Mouse (Mus musculus) liver, embryonic 14.5 days (tissue): ENCODE data around the gene Mdc1. TPM values are rescaled to one million over a fixed set of nuclear protein-coding genes. Genes with fewer than 3 reads are reported as not detected.

Source experiments
- ATAC-seq: fragments of 200-750 bp; cut with Nextera tagmentation; 2 replicates; pipeline ENCODE4 v1.8.0; 2017; ENCODE audit warnings: moderate number of reproducible peaks, mild to moderate bottlenecking, moderate library complexity; ENCODE audit not compliant: insufficient read depth
- DNase-seq, 3 experiments: peaks; one replicate each; pipeline ENCODE4 v3.0.0-alpha.2; 2012 to 2013; ENCODE audit warnings: low read depth in 3 of 3, low spot score in 3 of 3
- H3K27ac ChIP-seq: fragments of 300-500 bp; sonication (generic); 2 replicates; pipeline ENCODE4 v1.5.1; 2014; ENCODE audit warnings: moderate library complexity, mild to moderate bottlenecking, control low read depth, inconsistent platforms
- H3K27me3 ChIP-seq: fragments of 300-500 bp; sonication (generic); 2 replicates; pipeline ENCODE4 v1.6.1; 2014; ENCODE audit warnings: mild to moderate bottlenecking, low read length, moderate library complexity; ENCODE audit not compliant: control insufficient read depth, insufficient read depth
- H3K36me3 ChIP-seq: fragments of 300-500 bp; sonication (generic); replicated peaks from 2 replicates; pipeline ENCODE4 v1.6.1; 2014; ENCODE audit warnings: low read depth; ENCODE audit not compliant: control insufficient read depth, insufficient read depth
- H3K4me1 ChIP-seq, 2 experiments: fragments of 200-500 bp in 1 of 2; fragments of 300-500 bp in 1 of 2; sonication (generic) in 1 of 2; replicated peaks; 2 replicates each; pipeline ENCODE4 v1.6.1; 2012 to 2014; ENCODE audit warnings: antibody characterized with exemption in 1 of 2, inconsistent platforms in 1 of 2, low read length in 1 of 2; ENCODE audit not compliant: control insufficient read depth in 2 of 2, insufficient read depth in 2 of 2
- H3K4me2 ChIP-seq: fragments of 300-500 bp; sonication (generic); 2 replicates; pipeline ENCODE4 v1.6.1; 2014; ENCODE audit warnings: low read depth, mild to moderate bottlenecking, control low read depth, moderate library complexity
- H3K4me3 ChIP-seq, 2 experiments: fragments of 200-500 bp in 1 of 2; fragments of 300-500 bp in 1 of 2; sonication (generic) in 1 of 2; 2 replicates each; pipeline ENCODE4 v1.5.1; 2012 to 2014; ENCODE audit warnings: low read depth in 2 of 2, low read length in 2 of 2, mild to moderate bottlenecking in 2 of 2, control low read depth in 1 of 2, inconsistent platforms in 1 of 2, moderate library complexity in 1 of 2; ENCODE audit not compliant: insufficient read depth in 1 of 2
- H3K9ac ChIP-seq: fragments of 300-500 bp; sonication (generic); replicated peaks from 2 replicates; pipeline ENCODE4 v1.6.1; 2014; ENCODE audit warnings: mild to moderate bottlenecking, control low read depth, moderate library complexity
- H3K9me3 ChIP-seq: fragments of 300-500 bp; sonication (generic); 2 replicates; pipeline ENCODE4 v1.6.1; 2016; ENCODE audit warnings: low read length, mixed read lengths; ENCODE audit not compliant: control insufficient read depth
- CTCF ChIP-seq: IDR thresholded peaks from 2 replicates; pipeline ENCODE4 v1.5.1; 2016; ENCODE audit warnings: antibody characterized with exemption, low read depth, control low read depth
- EP300 ChIP-seq: IDR thresholded peaks from 2 replicates; pipeline ENCODE4 v1.6.1; 2016; ENCODE audit warnings: antibody characterized with exemption, low read depth
- WGBS: fragments of 180-500 bp; shearing (Covaris S2); extraction: QIAGEN DNeasy Blood & Tissue Kit; methylation state at CpG from one replicate; pipeline ENCODE4 v1.1.7; 2014; ENCODE audit not compliant: insufficient replicate concordance; 5-methylcytosine and 5-hydroxymethylcytosine counted together
- polyA plus RNA-seq, 2 experiments: library from polyadenylated mRNA; depleted of rRNA in 1 of 2; stranded (reverse) in 1 of 2; unstranded in 1 of 2; fragments of >200 nt; fragmentation: Nextera tagmentation in 1 of 2; extraction: Ambion mirVana in 1 of 2; gene quantifications; 2 replicates each; pipeline versions ENCODE4 v1.2.1 to v1.2.3; 2012 to 2014

The Mdc1 gene
- polyA plus RNA-seq, 2 experiments = 6.3 to 10.0 TPM

GRCm38 (mm10) chr17:35868961-35869345 lies 27.6 kb downstream of the Mdc1 start:
- Histone ChIP-seq H3K4me2 (peak overlapping the region; percentile 65), H3K36me3 (no peaks in the 10 kb centered on the region), H3K9ac (peak overlapping the region; percentile 40), H3K4me1 (peaks cover 9 to 15% of the 10 kb centered on the region in 2 experiments), H3K4me3 (peak overlapping the region; percentile 50 to 51), H3K27ac (0 out of 2 replicates have a peak overlapping the region, but pooled peaks have one; percentile 27), H3K9me3 (peaks cover 3% of the 10 kb centered on the region), H3K27me3 (peaks cover 55% of the 10 kb centered on the region)
- TF ChIP-seq CTCF = no peak
- TF ChIP-seq EP300 = no peak
- WGBS = 3% methylated on average over 7 of the region's 7 CpGs
- ATAC-seq (no peak), DNase-seq (no peak)

- Histone ChIP-seq H3K4me1 (peaks cover 13 to 20% of the 10 kb centered on the region in 2 experiments), H3K27me3 (peaks cover 49% of the 10 kb centered on the region), H3K27ac (peak overlapping the region; percentile 48), H3K4me2 (peak overlapping the region; percentile 65), H3K36me3 (no peaks in the 10 kb centered on the region), H3K9ac (peak overlapping the region; percentile 34; the same call in 1 of the 2 replicates), H3K9me3 (peaks cover 3% of the 10 kb centered on the region), H3K4me3 (peak overlapping the region; percentile 50 to 51)
- ATAC-seq (peak; percentile 31), DNase-seq (no peak)
- WGBS = 10% methylated on average over 7 of the region's 7 CpGs
- TF ChIP-seq EP300 = no peak
- no peak for TF ChIP-seq CTCF
Measured at GRCm38 (mm10) chr17:35869346-35870067, 28.2 kb downstream of the Mdc1 start.

- Histone ChIP-seq H3K27me3 (peaks cover 41% of the 10 kb centered on the region), H3K4me3 (peak overlapping the region; percentile 33 to 50; a peak in 3 of 4 replicates), H3K4me1 (peaks cover 8 to 16% of the 10 kb centered on the region in 2 experiments), H3K4me2 (peak overlapping the region; percentile 65), H3K9ac (no peak overlapping the region), H3K36me3 (no peaks in the 10 kb centered on the region), H3K27ac (no peak overlapping the region), H3K9me3 (peaks cover 3% of the 10 kb centered on the region)
- WGBS = 16% methylated on average over 9 of the region's 9 CpGs
- DNase-seq (no peak), ATAC-seq (peak; percentile 7; the same call in 1 of the 2 replicates)
- TF ChIP-seq EP300 = no peak
- TF ChIP-seq CTCF = no peak
Measured at GRCm38 (mm10) chr17:35870151-35870883, 29.0 kb downstream of the Mdc1 start.

- peaks cover 8 to 13% of the 10 kb centered on the region in 2 experiments for H3K4me1 ChIP-seq
- TF ChIP-seq CTCF (peak; percentile 75), EP300 (no peak)
Measured at GRCm38 (mm10) chr17:35870884-35871696, 29.8 kb downstream of the Mdc1 start.

More at GRCm38 (mm10) chr17:35870884-35871696, 29.8 kb downstream of the Mdc1 start:
- peak overlapping the region; percentile 26 for H3K4me2 ChIP-seq
- peaks cover 33% of the 10 kb centered on the region for H3K27me3 ChIP-seq
- H3K9ac ChIP-seq = no peak overlapping the region
- DNase-seq (no peak), ATAC-seq (no peak)
- no peaks in the 10 kb centered on the region for H3K36me3 ChIP-seq
- H3K9me3 ChIP-seq = peaks cover 3% of the 10 kb centered on the region
- H3K4me3 ChIP-seq = peak overlapping the region in 1 of 2 experiments; percentile 10; a peak in 2 of 4 replicates
- 32% methylated on average over 8 of the region's 8 CpGs for WGBS
- H3K27ac ChIP-seq = no peak overlapping the region
